Mouse (Mus musculus) 3134 (cell line): ENCODE results near the gene Cyp2e1.

Experiments
- DNase-seq: peaks from one replicate; pipeline ENCODE4 v3.0.0-alpha.2; 2011; ENCODE audit warnings: low spot score; ENCODE audit not compliant: insufficient read length; ENCODE audit errors: extremely low read depth

The Cyp2e1 gene

DNA sequence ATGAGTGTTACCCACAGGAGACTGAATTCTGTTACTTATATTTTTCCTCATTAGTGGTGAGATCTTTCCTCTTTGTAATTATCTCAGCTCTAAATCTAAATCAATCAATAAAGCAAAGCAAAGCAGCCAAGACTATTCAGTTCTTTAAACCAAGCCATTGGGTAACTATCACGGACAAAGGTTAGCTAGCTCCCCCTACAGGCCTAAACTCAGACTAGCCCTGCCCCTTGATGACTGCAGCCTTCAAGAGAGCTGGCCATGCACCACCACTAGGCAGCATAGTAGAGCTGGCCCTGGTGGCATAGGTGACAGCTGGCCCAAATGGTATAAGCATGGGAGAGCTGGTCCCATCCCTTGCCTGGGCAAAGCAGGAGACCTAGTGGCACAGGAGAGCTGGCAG lies 42.2 kb downstream of the Cyp2e1 start:
- no peak for DNase-seq

DNA sequence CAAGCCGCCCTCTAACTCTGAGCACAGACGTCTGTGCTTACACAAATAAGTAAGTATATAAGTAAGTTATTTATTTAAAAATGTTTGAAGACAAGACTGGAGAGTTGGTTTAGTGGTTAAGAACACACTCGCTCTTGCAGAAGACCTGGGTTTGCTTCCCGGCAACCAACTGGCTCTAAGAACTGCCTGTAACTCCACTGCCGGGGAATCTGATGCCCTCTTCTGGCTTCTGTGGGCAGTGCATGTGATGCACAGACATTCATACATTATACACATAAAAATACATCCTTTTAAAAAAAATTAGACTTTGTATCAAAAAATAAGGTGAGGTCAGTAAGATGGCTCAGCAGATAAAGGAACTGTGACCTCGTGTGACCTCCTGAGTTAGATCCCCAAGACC lies 47.0 kb downstream of the Cyp2e1 start:
- no peak for DNase-seq

DNA sequence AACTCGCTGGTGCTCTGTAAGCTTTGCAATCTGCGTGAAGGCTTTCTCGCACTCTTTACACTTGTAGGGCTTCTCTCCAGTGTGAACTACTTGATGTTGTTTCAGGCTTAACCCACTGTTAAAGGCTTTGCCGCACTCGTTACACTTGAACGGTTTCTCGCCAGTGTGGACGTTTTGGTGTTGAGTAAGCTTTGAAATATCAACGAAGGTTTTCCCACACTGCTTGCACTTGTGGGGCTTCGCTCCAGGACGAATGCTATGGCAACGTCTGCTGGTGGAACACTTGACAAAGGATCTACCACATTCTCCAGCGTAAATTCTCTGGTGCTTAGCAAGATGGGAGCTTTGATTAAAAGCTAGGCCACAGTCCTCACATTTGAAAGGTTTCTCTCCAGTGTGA lies 48.2 kb downstream of the Cyp2e1 start:
- DNase-seq = no peak

DNA sequence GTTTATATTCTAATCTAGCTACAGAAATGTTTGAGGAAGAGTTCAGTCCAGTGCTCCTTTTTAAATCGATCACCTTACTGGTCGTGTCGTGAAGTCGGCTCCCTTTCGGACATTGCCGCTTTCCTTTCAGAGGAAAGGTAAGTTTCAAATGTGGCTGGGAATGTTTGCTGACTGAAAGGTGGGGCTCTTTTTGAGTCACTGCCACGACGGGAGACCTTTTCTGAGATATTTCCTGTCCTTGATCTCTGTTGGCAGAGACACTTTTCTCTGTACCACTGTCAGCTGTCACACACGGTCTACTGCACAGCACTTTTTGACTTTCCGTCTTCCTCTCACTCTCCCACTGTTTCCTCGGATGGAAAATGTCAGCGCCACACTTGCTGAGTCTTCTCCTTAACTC lies 49.3 kb downstream of the Cyp2e1 start:
- no peak for DNase-seq

DNA sequence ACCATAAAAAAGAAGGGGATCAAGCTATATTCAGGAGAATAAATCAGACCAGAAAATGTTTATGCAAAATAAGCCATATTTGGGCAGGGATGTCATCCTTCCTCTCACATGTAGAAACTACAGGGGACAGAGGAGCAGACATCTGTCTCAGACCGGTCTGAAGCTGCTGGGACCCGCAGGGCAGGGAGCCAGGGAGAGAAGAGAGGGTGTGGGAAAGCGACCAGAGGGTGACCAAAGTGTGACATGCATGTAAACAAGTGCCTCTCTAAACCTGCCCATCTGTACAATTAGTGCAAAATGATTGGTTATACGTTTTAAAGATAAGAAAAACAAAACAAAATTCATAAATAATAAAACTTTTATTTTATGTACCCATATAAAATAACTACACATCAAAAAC lies 56.6 kb downstream of the Cyp2e1 start:
- DNase-seq = no peak

DNA sequence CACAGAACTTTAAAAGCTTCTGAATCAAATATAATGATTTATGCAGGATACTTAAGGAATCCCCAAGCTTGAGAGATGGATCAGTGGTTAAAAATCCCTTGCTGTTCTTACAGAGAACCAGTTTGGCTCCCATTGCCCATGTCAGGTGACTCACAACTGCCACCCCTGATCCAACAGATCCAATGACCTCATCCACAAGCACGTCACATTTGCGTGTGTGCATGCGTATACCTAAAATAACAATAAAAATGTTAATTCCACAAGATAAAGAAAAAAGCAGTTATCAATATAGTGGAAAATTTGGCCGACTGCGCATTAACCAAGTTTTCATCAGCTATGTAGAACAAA lies 57.7 kb downstream of the Cyp2e1 start:
- no peak for DNase-seq

DNA sequence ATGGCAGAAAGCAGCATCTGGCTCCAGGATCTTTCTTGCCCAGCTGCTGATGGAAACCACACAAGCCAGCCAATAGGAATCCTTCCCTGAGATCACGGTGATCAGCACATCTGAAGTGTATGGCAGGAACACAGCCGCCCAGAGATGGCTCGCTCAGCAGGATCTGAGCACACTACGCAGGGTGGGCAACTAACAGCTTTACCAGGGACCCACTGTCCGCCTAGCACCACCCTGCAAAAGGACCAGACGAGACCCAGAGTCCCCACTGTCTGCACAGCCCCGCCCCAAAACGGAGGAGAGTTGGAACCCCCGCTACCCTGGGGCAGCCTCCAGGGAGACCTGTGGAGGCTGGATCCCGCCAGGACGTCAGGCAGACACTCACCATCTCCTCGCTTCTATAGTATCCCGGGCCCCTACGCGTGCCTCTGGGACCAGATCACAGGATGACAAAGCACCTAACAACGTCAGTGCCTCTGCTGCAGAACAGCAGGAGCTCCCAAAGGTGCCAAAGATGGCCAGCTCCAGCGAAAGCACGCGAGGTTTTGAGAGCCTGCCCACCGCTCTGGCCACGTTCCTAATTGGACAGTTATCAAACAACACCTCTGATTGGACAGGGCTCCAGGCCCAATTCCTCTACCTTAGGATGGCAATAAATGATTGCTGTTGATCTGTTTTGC lies 58.3 kb downstream of the Cyp2e1 start, which contains the start of gene Zfp941:
Gene Zfp941, minus strand, starts transcription at position 526 of the 677 bp plus-strand sequence.
- DNase-seq = no peak

DNA sequence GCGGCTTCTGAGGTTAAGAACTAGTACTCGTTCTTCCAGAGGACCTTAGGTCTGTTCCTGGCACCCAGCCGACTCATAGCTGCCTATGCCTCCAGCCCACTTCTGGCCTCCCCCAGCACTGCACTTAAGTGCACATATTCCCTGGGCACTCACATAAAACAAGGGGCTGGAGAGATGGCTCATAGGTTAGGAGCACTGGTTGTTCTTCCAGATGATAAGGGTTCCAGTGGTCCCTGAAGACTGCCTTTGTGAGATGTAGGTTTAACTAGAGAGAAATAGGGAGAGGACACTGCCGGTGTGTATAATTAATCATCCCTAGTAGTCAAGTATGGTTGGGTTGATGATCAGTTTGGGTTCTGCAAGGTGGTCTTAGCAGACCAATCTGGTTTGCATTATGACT lies 59.2 kb downstream of the Cyp2e1 start:
- no peak for DNase-seq
